Mouse (Mus musculus) gastrocnemius, postnatal 36 days (tissue): Measurements from ENCODE around the gene Klhl11. TPM values are rescaled to one million over a fixed set of nuclear protein-coding genes. Genes with fewer than 3 reads are reported as not detected.

Experiments used
- DNase-seq, 2 experiments: peaks; one replicate each; pipeline ENCODE4 v3.0.0; 2022
- intact Hi-C: fragments of 180-260 bp; cut with DNase I; formaldehyde crosslinking; loops from one replicate; pipeline ENCODE4 v1.15.1; 2025
- total RNA-seq, 2 experiments: library from RNA; stranded (reverse); gene quantifications; 2 replicates each; pipeline ENCODE4 v1.2.3; 2021

Gene Klhl11
- total RNA-seq, 2 experiments from 2014 or later, result 3.3 to 3.7 TPM

GRCm38 (mm10) chr11:100472935-100473295 lies 374 bp upstream of the Klhl11 start:
- DNase-seq, result no peak
- intact Hi-C loops, result loop anchor here (2.0 to 5.0 kb wide), 2 partner anchors 46 to 111 kb away; no protein-coding TSS in a partner anchor

GRCm38 (mm10) chr11:100471352-100472196 lies 967 bp downstream of the Klhl11 start:
- DNase-seq, result no peak
- intact Hi-C loops, result loop anchor here (2.0 to 5.0 kb wide), 2 partner anchors 45 to 109 kb away; no protein-coding TSS in a partner anchor

GRCm38 (mm10) chr11:100465833-100466232 lies 6.7 kb downstream of the Klhl11 start:
- intact Hi-C loops, result no loop called here
- no peak for DNase-seq

GRCm38 (mm10) chr11:100465229-100465792 lies 7.2 kb downstream of the Klhl11 start:
- no peak for DNase-seq
- intact Hi-C loops, result no loop called here

GRCm38 (mm10) chr11:100462699-100463098 lies 9.8 kb downstream of the Klhl11 start:
- DNase-seq, result peak in 1 of 2 experiments; percentile 20
- intact Hi-C loops, result no loop called here

GRCm38 (mm10) chr11:100457711-100458110 lies 14.8 kb downstream of the Klhl11 start:
- intact Hi-C loops, result no loop called here

GRCm38 (mm10) chr11:100457247-100457646 lies 15.3 kb downstream of the Klhl11 start:
- intact Hi-C loops, result no loop called here
- DNase-seq, result no peak

More at GRCm38 (mm10) chr11:100457711-100458110, 14.8 kb downstream of the Klhl11 start:
- DNase-seq, result no peak

- DNase-seq, result no peak
- intact Hi-C loops, result no loop called here
These were observed 29.9 kb downstream of the Klhl11 start for GRCm38 (mm10) chr11:100442625-100443024.

- DNase-seq, result no peak
- intact Hi-C loops, result no loop called here
These were observed 30.7 kb downstream of the Klhl11 start, which contains the start of the genes Nt5c3b and Klhl10 for GRCm38 (mm10) chr11:100441797-100442196. Gene Nt5c3b (minus strand): TSS chr11:100441808. Gene Klhl10 (plus strand): TSS chr11:100441917.

- intact Hi-C loops, result no loop called here
- DNase-seq, result peak; percentile 75 to 77
These were observed 31.6 kb downstream of the Klhl11 start for GRCm38 (mm10) chr11:100440691-100441522.

GRCm38 (mm10) chr11:100437901-100438300 lies 34.6 kb downstream of the Klhl11 start:
- no peak for DNase-seq
- intact Hi-C loops, result no loop called here

- intact Hi-C loops, result no loop called here
- DNase-seq, result no peak
These were observed 36.8 kb downstream of the Klhl11 start for GRCm38 (mm10) chr11:100435678-100436246.

- DNase-seq, result no peak
- intact Hi-C loops, result no loop called here
These were observed 40.5 kb downstream of the Klhl11 start for GRCm38 (mm10) chr11:100432002-100432401.

GRCm38 (mm10) chr11:100430052-100430451 lies 42.5 kb downstream of the Klhl11 start:
- intact Hi-C loops, result loop anchor here (1.0 kb wide), 1 partner anchor 37 kb away; no protein-coding TSS in a partner anchor
- no peak for DNase-seq

- no peak for DNase-seq
- intact Hi-C loops, result loop anchor here (2.0 to 5.0 kb wide), 2 partner anchors 126 to 269 kb away; no protein-coding TSS in a partner anchor
These were observed 43.8 kb downstream of the Klhl11 start for GRCm38 (mm10) chr11:100428612-100429199.

GRCm38 (mm10) chr11:100426820-100427219 lies 45.7 kb downstream of the Klhl11 start:
- no peak for DNase-seq
- intact Hi-C loops, result loop anchor here (2.0 to 5.0 kb wide), 2 partner anchors 46 to 270 kb away; partner anchors contain the start of gene Klhl11

- peak; percentile 57 to 69 for DNase-seq
- intact Hi-C loops, result loop anchor here (2.0 to 5.0 kb wide), 2 partner anchors 47 to 271 kb away; partner anchors contain the start of gene Klhl11
These were observed 46.7 kb downstream of the Klhl11 start for GRCm38 (mm10) chr11:100425851-100426250.

GRCm38 (mm10) chr11:100423836-100424235 lies 48.7 kb downstream of the Klhl11 start:
- no peak for DNase-seq
- intact Hi-C loops, result no loop called here

GRCm38 (mm10) chr11:100421537-100421936 lies 51.0 kb downstream of the Klhl11 start:
- DNase-seq, result no peak
- intact Hi-C loops, result no loop called here
